Mouse (Mus musculus): Measurements from ENCODE around the gene Fkbp14.

Gene Fkbp14

DNA sequence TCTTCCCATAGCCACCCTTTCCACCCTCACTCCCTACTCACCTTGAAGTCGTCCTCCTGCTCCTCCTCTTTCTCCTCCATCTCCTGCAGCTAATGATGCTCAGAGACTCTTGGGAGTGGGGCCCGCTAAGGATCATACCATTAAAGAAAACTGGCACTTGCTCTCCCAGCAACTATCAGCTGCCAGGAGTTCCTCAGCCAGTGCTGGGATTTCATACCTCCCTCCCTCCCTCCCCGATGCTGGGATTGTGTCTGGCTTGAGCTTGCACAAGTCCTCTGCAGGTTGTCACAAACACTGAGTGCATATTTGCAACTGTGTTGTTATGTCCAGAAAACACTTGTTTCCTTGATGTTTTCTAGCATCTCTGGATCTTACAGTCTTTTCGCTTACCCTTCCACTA, at the start of gene Fkbp14:
Fkbp14 (minus strand) TSS at position 101 of the 400 bp plus-strand sequence.
- no peak for DNase-seq

DNA sequence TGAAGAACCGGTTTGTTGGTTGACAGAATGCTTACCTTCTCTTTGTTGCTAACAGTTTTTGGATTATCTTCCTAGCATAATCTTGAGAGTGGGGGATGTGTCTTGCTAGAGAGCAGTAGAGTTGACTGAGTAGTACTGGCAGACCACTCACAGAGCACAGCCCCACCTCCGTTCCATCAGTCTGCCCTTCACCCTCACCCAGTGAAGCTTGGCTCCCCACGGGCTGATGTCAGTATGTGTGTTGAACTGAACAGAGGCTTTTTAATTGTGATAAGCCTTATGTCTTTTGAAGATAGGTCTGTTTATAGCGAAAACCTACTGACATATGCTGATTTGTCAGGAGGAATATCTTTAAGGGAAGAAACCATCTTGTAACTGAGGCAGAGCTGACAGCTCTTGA, 46.1 kb upstream of the Fkbp14 start:
- no peak for DNase-seq

DNA sequence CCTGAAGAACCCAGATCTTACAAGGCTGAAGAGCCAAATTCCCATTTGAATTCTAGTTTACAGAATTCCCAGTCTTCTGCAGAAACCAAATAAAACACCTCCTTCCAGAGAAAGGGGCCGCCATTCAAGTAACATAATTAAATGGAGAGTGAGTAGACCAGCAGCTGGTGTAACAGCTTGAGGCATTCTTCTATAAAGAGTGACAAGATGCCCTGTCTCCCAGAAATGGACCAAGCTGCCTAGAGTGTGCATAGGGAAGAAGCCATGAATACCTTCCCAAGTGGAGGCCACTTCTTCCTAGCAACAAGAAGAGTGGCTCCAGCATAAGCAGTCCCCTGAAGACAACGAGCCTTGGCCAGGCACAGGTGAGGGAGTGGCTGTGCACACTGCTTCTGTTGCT, 44.8 kb upstream of the Fkbp14 start:
- DNase-seq: no peak

DNA sequence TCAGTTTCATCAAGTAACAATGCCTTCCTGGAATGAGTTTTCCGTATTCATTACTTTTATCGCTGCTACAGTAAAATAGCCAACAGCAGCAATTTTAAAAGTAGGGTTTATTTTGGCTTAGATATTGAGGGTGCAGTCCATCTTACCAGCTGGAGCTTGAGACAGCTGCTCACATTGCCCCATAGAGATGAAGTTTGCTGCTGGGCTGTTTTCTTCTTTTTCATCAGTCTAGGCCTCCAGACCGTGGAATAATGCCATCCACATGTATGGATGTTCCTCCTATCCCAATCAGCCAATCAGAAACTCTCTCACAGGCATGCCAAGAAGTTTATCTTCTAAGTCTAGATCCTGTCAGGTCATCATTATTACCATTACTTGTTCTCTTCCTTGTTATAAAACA, 42.8 kb upstream of the Fkbp14 start:
- no peak for DNase-seq

DNA sequence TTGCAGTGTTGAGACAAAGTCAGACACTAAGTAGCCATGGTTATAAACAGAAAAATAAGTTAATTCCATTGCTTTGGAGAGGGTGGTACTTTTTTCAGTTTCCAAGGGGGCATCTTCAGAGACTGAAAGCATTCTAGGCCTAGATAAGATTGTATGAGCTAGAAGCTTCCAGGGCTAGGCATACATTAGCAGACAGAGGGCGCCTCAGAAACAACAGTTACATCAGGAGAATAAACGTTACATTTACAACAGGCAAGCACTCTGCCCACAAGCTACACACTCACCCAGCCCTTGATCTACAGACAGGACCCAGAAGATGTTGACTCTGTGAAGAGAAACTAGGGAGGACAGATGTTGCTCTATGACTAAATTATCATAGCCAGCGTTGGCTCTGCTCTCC, 34.4 kb upstream of the Fkbp14 start:
- DNase-seq: peak; percentile 24 to 27

DNA sequence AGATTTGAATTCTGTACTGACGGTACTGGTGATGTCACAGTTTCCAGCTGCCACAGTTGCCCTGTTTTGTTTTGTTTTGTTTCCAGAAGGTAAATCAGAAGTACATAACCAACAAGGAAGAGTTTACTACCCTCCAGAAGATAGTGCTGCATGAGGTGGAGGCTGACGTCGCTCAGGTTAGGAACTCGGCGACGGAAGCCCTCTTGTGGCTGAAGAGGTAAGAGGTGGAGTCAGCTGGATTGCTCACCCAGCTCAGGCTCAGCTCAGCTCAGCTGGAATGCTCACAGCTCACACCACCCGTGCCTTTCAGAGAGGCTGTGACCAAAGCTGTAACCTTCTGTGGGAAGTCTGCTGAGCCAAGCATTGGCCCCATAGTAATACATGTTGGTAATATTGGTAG, 32.6 kb upstream of the Fkbp14 start:
- DNase-seq: peak; percentile 43 to 51

DNA sequence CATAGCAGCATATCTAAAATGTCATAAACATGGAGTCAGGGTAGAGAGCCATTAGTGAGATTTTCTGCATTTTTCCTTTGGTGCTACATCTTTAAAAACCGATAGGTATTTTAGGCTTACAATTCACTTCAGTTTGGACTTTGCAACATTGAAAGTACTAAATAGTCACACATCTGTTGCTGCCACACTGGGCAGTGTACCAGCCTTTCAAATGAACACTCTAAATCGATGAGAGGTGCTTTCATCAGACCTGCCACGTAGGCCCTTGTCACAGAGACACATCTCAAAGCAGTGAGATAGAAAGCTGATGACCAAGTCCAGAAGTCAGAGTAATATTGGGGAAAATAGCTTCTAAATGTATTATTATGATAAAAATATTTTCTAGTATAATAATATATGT, 31.3 kb upstream of the Fkbp14 start:
- no peak for DNase-seq

DNA sequence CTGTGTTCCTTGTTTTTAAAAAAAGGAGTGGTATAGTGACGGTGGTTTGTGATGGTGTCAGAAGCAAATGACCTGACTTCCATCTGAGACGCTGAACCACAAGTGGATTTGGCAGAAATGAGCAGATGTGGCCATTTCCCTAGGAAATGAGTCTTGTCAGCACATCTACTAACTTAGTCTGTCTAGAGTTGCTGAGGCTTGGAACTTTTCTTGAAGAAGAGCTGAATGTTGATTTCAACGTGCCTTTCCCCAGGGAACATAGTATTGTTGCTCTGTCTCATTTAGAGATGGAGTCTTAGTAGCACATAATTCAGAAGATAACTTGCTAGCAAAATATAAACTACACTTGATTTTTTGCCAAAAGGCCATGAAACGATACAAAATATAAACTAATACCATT, 23.2 kb upstream of the Fkbp14 start:
- no peak for DNase-seq

DNA sequence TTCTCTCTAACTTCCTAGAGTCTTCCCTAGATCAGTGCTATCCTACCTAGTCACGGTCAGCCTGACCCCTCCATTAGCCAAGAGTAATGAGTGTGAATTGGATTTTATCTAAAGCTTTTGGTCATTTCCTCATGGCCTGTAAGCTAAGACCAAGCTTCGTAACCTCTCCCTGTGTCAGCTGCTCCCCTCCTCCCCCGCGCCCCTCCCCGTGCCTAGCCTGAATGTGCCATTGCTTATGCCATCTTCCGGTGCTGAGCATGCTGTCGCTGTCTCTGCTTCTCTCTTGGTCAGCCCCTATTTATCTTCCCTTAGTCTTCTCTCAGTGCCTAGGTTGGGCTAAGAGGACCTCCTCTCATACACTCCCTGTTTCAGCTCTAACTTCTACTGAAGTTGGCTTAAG, 22.4 kb upstream of the Fkbp14 start:
- DNase-seq: no peak

DNA sequence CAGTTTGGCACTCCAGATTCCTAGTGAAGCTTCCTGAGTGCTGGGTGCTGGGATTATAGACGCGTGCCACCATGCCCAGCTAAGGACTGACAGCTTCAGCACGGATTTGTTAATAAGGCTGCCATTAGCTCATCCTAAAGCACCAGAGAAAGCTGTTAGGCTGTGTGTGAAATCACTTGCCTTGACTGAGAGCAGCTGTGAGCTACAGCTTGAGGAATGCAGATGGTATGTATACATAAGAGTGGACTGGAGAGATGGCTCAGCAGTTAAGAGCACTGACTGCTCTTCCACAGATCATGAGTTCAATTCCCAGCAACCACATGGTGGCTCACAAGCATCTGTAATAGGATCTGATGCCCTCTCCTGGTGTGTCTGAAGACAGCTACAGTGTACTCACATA, 20.3 kb upstream of the Fkbp14 start:
- no peak for DNase-seq

DNA sequence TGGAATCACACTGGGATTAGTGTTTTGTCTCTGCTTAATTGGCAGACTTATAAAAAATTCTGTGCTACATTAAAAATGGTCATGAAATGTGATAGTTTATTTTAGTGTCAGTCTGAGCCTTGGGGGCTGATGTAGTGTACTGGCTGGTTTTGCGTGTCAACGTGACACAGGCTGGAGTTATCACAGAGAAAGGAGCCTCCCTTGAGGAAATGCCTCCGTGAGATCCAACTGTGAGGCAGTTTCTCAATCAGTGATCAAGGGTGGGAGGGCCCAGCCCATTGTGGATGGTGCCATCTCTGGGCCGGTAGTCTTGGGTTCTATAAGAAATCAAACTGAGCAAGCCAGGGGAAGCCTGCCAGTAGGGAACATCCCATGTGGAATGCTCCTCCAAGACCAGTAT, 9.1 kb upstream of the Fkbp14 start:
- DNase-seq: no peak

DNA sequence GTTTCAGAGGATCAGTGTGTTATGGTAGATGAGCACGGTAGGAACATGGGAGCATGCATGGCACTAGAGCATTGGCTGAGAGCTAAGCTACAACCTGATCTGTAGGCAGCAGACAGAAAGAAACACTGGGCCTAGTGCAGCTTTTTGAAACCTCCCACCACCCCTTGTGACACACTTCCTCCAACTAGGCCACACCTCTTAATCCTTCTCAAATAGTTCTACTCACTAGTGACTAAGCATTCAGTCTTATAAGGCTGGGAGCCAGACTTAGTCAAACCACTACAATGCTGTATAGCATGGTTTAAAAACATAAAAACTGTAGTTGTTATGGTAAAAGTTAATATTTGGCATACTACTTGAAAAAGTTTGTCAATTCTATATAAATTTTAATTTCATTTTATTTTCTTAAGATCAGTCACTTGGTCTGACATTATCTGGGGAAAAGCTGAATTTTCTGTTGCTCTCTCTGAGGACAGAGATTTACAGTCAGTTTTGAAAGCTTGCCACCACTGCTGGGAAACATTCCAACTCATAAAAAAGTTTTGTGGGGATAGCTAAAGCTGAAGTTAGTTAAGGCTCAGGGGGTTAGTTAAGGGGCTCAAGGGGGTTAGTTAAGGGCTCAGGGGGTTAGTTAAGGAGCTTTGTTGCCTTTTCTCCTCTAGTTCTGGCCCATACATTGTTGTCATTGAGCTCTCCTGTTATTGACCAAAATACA, 7.0 kb upstream of the Fkbp14 start:
- no peak for DNase-seq

DNA sequence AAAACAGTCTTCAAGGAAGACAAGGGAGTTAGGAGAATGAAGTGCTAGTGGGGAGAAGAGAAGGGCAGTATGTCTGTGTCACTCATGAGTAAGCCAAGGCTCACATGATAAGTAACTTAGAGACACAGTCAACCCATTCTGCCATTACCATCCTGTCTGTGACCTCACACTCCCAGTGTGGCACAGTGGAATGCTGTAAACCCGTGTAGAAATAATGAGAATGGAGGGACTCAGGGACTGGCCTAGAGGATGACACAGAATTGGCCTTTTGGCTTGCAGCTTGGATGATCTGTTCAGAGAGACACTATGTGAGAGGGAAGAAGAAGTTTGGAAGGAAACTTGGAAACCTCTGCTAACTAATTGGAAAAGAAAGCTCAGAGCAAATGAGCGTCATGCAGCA, 5.8 kb upstream of the Fkbp14 start:
- DNase-seq: no peak

DNA sequence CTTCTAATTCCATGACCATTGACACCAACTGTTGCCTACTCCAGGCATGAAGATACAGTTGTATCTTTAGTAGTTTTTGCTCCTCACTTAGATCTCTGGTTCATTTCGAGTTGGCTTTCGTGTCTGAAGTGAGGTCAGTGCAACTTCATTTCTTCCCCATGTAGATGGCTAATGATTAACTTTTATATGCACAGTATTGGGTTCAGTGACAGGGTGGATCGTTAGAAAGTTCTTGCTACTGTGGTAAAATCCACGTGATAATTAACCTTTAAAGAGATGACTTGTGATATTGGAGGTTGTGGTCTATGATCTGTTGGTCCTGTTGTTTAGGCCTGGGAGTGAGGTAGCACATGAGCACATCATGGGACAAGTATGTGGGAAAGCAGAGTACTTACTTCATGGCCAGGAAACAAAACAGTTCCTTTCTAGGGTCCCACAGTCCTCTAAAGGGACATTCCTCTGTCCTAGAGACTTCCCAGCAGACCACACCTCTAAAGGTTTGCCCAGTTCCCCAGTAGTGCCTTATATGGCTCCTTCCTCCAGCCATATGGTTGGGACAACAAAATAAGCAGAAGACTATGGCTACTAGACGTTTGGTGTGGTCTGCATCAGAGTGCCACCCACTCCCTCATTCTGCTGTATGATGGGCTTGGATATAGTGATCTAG, 3.7 kb upstream of the Fkbp14 start:
- DNase-seq: no peak

DNA sequence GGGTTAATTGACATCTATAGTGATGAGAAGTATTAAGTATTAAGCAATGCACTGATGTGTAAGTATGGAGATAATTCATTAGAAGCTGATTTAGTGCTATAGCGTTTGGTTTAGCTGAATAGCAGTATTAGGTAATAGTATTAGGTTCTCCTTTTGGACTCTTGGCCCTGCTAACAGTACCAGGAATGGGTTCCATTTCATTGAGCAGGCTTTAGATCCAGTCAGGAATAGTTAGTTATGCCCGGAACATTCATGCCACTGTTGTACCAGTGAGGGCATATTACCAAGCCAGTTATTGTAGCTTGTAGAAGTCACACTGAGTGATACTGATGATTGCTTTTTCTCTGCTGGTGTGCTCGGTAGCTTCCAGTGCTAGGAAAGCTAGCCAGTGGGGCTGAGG, 603 bp upstream of the Fkbp14 start:
- no peak for DNase-seq

DNA sequence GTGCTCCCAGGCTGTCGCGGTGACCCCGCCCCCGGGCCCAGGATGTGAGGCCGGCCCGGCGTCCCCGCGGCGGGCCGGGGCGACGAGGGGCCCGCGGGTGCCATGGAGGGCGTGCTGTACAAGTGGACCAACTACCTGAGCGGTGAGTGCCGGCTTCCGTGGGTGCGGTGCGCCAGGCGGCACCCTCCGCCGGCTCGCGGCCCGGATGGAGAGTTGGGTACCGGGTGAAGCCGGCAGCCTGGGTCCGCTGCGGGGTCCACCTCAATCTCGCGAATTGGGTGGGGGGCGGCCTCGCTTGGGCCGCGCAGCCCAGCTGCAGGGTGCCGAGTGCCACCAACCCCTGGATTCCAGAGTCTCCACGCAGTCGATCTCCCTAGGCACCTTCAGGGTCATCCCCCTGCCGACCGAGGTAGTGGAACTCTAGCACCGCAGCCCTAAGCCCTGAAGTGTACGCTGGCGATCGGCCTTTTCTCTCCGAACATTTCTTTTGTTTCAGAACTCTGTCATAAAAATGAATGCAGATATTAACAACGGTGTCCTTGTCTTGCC, 1.7 kb downstream of the Fkbp14 start:
- no peak for DNase-seq

DNA sequence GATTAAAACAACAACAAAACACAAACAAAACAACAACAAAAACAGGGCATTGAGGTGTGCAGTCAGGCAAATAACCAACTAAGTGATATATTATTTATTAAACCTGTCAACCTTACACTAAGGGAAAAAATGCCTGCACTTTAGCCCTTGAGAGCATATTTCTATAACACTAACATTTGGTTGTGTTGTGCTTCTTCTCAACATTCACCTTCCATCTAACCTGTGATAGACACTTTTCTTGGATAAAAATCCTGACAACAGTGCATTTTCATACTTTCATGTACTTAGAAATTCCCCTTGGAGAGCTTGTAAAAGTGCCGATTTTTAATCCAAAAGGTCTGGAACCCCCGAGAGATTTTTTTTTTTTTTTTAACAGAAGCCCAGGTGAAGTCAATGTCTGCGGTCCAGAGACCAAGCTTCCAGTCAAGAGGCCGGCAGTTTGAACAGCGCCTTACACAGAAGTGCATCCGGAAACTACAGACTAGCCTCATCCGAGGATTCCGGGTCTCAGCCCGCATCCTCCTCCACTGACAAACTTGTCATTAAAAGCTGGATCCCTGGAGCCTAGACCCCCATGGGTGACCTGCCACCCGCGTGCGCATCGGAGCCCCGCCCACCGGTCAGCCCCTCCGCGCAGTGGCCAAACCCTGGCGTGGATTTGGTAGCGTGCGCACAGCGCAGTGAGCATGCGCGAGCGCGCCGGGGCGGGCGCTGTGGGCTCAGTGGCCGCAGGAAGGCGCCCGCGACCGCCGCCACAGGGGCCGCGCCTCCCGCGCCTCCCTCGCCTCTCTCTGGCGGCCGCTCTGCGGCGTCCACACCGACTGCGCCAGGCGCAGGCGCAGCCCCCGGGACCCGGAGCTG, 2.4 kb downstream of the Fkbp14 start, which contains the start of gene Plekha8:
Plekha8 (plus strand) TSS at position 643 of the 861 bp plus-strand sequence.
- peak; percentile 91 to 98 for DNase-seq

DNA sequence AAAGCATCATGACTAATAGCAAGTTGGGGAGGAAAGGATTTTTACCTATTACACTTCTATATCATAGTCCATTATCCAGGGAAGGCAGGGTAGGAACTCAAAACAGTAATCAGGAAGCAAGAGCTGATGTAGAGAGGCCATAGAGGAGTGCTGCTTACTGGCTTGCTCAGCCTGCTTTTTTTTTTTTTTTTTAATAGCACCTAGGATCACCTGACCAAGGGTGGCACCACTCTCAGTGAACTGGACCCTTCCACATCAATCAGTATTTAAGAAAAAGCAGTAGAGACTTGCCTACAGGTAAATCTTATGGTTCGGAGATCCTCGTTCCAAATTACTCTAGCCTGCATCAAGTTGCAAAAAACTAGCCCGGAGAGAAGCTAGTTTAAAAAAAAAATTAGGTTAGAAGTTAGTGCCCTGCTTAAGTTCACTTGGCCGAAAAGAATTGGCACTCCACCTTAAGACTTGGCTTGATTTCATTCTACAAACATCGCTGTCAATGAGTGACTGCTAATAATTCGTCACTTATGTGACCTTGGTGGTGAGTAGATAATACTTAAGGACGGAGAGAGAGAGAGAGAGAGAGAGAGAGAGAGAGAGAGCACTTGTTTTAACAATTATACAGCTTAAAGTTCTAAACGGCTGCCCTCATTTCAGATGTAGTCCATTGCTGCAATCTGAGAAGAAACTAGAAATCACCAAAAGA, 3.2 kb downstream of the Fkbp14 start:
- DNase-seq: no peak

DNA sequence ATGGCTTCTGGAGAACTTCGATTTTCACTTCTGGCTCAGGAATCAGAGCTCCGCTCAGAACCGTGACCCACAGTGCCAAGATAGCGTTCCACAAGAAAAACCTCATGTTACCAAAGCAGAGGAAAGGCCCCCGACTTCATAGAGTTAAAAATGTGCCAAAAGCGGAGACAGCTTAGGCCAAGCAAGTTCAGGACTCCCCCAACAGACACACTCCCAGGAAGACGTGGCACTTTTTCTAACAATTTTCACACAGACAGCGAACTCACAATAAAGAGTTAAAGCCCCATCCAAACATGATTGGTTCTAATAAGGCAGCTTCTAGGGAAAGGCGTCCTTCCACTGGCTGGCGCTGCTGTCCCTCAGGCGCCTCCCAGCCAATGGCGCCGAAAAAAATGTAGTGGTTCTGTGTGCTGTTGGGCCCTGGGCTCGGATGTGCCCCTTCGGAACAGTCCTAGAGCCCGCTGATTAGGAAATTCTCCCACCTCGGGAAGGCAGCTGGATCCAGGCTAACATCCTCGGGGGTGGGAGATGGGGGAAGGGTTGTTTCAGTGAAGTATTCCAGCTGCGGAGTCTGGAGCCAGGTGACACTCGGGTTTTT, 4.1 kb downstream of the Fkbp14 start:
- peak; percentile 94 to 97 for DNase-seq

DNA sequence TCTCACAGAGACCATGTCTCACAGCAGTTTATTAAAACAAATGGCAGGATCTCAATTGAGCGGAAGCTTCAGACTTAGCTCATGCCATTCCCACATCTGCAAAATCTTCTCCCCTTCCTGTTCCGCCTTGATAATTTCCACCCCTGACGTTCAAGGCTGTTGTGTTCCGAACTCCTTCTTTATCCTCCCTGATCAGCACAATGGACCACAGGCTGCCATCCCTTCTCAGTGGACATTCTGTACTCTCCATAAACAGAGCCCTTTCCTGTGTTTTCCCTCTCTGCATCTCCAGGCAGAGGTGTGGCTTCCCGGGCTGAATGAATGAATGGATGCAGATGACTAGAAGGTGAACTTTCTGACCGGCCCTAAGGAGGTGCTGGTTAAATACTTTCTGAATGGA, 5.3 kb downstream of the Fkbp14 start:
- no peak for DNase-seq

DNA sequence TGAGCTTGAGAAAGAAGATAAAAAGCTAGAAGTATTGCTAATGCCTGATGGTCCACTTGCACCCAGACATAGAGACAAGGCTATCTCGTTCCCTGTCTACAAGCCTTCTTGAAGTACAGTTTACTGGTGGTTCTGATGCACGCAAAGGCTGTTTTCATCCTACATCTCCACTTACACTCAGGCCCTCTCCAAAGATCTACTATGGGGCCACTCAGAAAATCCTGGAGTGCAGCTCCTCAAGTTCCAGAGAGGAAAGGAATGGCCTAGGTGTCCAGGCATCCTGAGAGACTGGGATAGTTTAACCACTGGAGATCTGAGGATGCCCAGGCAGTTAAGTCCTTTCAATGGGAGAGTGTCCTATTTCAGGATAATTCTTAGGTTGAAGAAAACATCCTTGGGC, 6.4 kb downstream of the Fkbp14 start:
- DNase-seq: no peak

DNA sequence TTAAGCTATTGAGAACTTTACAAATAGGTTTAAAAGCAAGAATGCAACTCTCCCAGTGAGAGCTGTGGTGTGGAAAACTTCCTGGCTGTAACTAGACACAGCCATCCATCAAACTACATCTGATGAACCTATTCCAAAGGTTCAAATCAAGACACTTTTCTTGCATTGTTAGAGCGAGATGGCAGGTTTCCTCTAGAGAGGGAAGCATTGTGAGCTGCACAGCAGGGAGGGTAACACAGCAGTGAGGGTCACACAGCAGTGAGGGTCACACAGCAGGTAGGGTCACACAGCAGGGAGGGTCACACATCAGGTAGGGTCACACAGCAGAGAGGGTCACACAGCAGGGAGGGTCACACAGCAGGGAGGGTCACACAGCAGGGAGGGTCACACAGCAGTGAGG, 8.9 kb downstream of the Fkbp14 start:
- no peak for DNase-seq
